Mouse (Mus musculus) lung, postnatal 25 days (tissue): ENCODE results near the gene Angptl2.

Experiments
- DNase-seq: peaks from one replicate; pipeline ENCODE4 v3.0.0; 2022; ENCODE audit warnings: low spot score

Gene Angptl2

GRCm38 (mm10) chr2:33215700-33216509 is at the start of gene Angptl2:
TSS of gene Angptl2 (plus strand) at chr2:33216069.
- peak; percentile 89 for DNase-seq

GRCm38 (mm10) chr2:33167060-33167459 is 48.8 kb upstream of the Angptl2 start:
- DNase-seq = no peak

- DNase-seq = no peak
Observed at GRCm38 (mm10) chr2:33169445-33169844, 46.4 kb upstream of the Angptl2 start.

- no peak for DNase-seq
Observed at GRCm38 (mm10) chr2:33170777-33171565, 44.9 kb upstream of the Angptl2 start.

- no peak for DNase-seq
Observed at GRCm38 (mm10) chr2:33173126-33173525, 42.7 kb upstream of the Angptl2 start.

GRCm38 (mm10) chr2:33173686-33174085 is 42.2 kb upstream of the Angptl2 start:
- no peak for DNase-seq

GRCm38 (mm10) chr2:33176516-33176915 is 39.4 kb upstream of the Angptl2 start:
- DNase-seq = no peak

- DNase-seq = no peak
Observed at GRCm38 (mm10) chr2:33176921-33177320, 38.9 kb upstream of the Angptl2 start.

GRCm38 (mm10) chr2:33177443-33178242 is 38.2 kb upstream of the Angptl2 start:
- DNase-seq = no peak

GRCm38 (mm10) chr2:33178243-33178932 is 37.5 kb upstream of the Angptl2 start:
- no peak for DNase-seq

GRCm38 (mm10) chr2:33179171-33179929 is 36.5 kb upstream of the Angptl2 start:
- no peak for DNase-seq

GRCm38 (mm10) chr2:33179930-33180630 is 35.8 kb upstream of the Angptl2 start:
- DNase-seq = peak; percentile 44

- DNase-seq = no peak
Observed at GRCm38 (mm10) chr2:33183321-33183720, 32.5 kb upstream of the Angptl2 start.

GRCm38 (mm10) chr2:33184641-33185040 is 31.2 kb upstream of the Angptl2 start:
- no peak for DNase-seq

- peak; percentile 39 for DNase-seq
Observed at GRCm38 (mm10) chr2:33185258-33185657, 30.6 kb upstream of the Angptl2 start.

GRCm38 (mm10) chr2:33186505-33186904 is 29.4 kb upstream of the Angptl2 start:
- DNase-seq = no peak

- no peak for DNase-seq
Observed at GRCm38 (mm10) chr2:33187874-33188273, 28.0 kb upstream of the Angptl2 start.

- no peak for DNase-seq
Observed at GRCm38 (mm10) chr2:33188925-33189670, 26.8 kb upstream of the Angptl2 start.

- DNase-seq = no peak
Observed at GRCm38 (mm10) chr2:33189976-33190375, 25.9 kb upstream of the Angptl2 start.
